Mouse (Mus musculus): ENCODE measurements around the gene Cfap65. TPM values are rescaled to one million over a fixed set of nuclear protein-coding genes. Genes with fewer than 3 reads are reported as not detected.
A peak's percentile ranks its signal among the peaks of the same experiment; 100 is the strongest.

Cfap65 gene
- total RNA-seq (2017): not detected in 2 replicates

DNA sequence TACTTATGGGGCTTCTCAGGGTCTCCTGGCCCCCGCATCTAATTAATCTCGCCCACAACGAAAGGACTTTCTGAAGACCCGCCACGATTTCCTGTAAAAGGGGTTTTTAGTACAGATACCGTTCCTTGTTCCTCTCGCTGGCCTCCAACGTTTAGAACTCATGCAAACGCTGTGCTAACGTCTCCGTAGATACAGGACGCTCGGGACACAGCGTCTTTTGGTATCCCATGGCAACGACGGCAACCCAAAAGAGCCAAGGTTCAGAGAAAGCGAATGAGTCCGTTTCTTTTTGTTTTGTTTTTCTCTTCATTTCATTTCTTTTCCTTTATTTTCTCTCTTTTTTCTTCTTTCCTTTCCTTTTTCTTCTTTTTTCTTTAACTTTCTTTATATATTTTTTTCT is at the start of gene Cfap65:
TSS of gene Cfap65 (minus strand) at position 198 of the 400 bp plus-strand sequence.
- ATAC-seq (replicated peaks in 1 of 2; ENCODE audit: insufficient read depth in 1 of 2, low FRiP score in 2 of 2, low TSS enrichment in 1 of 2, low read depth in 1 of 2, poor library complexity in 2 of 2, severe bottlenecking in 2 of 2): peak in 1 of 2 experiments; percentile 42; a peak in 1 of 4 replicates

DNA sequence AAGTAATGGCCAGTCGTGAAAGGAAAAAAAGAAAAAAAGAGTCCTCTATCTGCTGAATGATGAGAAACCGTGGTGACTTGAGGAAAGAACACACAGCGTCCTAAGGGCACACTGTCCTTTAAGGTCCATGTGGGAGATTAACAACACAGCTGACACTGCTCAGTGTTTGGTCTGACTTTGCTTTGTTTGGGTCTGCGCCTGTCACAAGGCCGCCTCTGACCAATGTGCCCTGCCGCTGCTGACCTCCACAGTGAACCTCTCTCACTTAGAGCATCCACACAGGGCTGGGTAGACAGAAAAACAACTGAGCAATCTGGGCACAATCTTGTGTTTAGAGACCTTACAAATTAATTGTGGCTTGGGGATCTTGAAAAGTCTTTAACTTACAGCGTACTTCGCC is 41.6 kb upstream of the Cfap65 start:
- no peak for ATAC-seq (replicated peaks in 1 of 2; ENCODE audit: insufficient read depth in 1 of 2, low FRiP score in 2 of 2, low TSS enrichment in 1 of 2, low read depth in 1 of 2, poor library complexity in 2 of 2, severe bottlenecking in 2 of 2)

DNA sequence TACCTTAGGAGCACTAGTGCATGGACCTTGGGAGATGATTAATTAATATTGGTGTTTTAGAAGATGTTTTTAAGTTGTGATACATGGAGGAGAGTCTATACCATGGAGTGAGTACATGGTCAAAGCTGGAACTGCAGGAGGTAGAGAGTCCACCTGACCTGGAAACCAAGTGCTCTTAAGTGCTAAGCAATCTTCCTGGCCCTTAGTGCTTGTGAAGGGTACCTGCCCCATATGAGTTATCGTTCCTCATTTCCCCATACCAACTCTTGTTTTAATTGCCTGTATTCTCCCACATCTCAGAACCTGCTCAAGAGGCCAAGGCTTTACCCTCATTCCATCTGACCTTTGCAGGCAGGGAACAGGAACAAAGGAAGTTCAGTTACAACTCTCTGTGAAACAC is 40.5 kb upstream of the Cfap65 start:
- no peak for ATAC-seq (replicated peaks in 1 of 2; ENCODE audit: insufficient read depth in 1 of 2, low FRiP score in 2 of 2, low TSS enrichment in 1 of 2, low read depth in 1 of 2, poor library complexity in 2 of 2, severe bottlenecking in 2 of 2)

DNA sequence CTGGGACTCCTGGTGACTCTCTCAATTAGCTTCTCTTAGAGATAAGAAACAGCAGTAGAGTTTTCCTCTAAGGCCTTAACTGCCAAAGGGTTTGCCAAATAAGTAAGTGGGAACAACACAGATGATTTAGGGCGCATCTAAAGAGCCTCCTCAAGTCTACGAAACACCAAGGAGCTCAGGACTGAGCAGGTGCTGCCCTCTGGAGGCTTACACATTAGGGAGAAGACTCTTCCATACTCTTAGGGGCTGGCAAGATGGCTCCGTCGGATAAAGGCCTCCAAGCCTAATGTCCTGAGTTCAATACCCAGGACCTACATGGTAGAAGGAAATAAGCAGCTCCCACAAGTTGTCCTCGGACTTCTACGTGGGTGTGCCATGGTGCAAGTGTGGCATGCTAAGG is 38.2 kb upstream of the Cfap65 start:
- ATAC-seq (replicated peaks in 1 of 2; ENCODE audit: insufficient read depth in 1 of 2, low FRiP score in 2 of 2, low TSS enrichment in 1 of 2, low read depth in 1 of 2, poor library complexity in 2 of 2, severe bottlenecking in 2 of 2): no peak

DNA sequence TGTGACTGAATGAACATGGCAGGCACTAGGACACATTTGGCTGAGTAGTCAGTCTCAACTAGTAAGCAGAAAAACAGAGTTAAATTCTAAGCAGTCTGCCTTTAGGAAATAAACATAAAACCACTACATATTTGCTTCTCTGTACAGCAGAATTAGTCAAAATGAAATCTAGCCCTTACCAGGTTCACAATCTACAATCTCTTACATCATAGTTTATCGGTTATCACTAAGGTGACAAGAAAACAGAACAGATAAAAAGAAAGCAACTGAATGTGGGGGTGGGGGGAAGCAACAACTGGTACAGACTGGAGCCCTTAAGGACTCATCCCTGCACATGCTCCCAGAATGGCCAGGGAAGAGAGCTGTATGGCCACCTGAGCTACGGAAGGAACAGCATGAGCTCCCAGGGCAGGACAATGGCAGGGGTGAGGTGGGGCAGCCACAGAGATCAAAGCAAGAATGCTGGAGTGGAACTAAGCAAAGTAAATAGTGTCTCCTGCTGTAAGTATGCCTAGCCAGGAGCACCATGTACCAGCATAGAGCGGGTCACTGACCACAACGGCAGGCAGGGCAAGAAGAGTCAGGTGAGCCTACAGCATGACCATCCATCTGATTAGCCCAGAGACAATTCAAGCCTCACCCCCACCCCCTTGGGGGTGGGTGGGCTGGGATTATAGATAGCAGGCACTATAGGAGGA is 36.1 kb upstream of the Cfap65 start:
- ATAC-seq (replicated peaks in 1 of 2; ENCODE audit: insufficient read depth in 1 of 2, low FRiP score in 2 of 2, low TSS enrichment in 1 of 2, low read depth in 1 of 2, poor library complexity in 2 of 2, severe bottlenecking in 2 of 2): no peak

DNA sequence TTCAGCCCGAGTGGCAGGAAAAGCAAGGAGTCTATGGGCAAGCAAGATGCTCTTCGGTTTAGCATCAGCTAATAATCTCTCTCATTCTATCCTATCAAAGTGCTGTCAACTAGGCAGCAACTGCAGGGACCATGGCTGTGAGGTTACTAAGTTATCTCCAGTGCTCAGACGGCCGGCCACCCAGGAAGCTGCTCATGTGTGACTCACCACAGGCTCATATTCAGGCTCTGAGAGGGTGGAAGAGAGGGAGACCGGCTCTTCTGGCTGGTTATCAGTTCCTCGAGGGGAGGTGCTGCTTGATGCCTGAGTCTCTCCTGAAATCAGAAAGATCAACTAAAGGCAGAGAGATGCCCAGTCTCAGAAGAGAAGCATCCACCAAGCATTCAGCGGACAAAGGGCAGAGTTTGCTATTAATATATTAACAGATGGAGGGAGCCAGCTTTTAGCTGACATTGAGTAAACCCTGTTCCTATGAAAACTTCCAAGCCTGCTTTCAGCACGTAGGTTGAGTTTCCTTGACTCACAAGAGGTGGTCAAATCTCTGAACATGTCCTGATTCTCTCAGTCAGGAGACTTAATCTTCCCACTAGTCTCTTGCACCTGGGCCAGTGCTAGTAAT is 32.7 kb upstream of the Cfap65 start:
- ATAC-seq (replicated peaks in 1 of 2; ENCODE audit: insufficient read depth in 1 of 2, low FRiP score in 2 of 2, low TSS enrichment in 1 of 2, low read depth in 1 of 2, poor library complexity in 2 of 2, severe bottlenecking in 2 of 2): no peak

DNA sequence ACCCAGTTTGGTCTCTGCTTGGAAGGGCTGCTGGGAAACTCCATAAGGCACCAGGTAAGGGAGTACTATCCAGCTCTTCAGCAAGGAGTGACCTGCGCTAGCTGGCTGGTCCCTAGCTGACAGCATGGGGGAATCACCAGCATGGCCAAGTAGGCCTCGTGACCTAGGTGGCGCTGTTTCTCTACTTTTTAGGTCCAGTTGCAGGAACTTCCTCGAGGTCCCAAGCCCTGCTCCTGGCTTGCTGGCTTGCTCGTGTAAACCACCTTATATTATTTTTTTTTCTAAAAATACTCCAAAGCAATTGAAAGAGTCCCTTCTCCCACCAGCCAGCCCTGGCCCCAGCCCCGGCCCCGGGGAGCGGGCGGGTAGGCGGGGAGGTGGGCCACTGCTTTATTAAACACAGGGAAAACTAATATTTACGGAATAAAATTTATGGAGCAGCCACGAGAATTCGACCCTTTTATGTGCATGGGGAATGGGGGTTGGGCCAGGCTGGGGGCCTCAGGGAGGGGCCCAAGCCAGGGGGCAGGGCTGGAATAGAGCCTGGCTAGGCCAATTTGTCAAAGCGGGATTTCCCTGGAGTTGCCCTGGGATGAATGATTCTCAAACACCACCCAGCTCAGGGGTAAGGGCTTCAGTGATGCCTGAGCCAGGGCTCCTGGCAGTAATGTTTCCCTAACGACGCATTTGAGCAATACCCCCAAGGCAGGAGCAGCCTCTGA is 29.3 kb upstream of the Cfap65 start:
- peak; percentile 80 to 85 for ATAC-seq (replicated peaks in 1 of 2; ENCODE audit: insufficient read depth in 1 of 2, low FRiP score in 2 of 2, low TSS enrichment in 1 of 2, low read depth in 1 of 2, poor library complexity in 2 of 2, severe bottlenecking in 2 of 2)

DNA sequence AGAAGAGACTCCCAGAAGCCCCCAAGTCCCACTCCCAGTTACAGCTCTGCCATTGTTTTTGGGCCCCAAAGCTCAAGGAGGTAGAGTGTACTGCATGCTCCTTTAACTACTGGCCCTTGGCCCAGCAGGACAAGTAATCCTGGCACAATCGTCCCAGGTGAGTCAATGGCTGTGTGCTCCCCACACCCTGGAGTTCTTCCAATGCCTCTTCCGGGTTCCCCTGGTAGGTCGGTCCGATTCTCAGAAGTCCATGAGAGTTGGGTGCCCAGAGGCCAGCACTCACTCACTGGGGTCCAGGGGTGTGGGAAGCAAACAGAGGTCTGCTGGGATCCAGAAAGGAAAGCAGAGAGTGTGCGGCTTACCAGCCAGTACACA is 27.4 kb upstream of the Cfap65 start:
- no peak for ATAC-seq (replicated peaks in 1 of 2; ENCODE audit: insufficient read depth in 1 of 2, low FRiP score in 2 of 2, low TSS enrichment in 1 of 2, low read depth in 1 of 2, poor library complexity in 2 of 2, severe bottlenecking in 2 of 2)

DNA sequence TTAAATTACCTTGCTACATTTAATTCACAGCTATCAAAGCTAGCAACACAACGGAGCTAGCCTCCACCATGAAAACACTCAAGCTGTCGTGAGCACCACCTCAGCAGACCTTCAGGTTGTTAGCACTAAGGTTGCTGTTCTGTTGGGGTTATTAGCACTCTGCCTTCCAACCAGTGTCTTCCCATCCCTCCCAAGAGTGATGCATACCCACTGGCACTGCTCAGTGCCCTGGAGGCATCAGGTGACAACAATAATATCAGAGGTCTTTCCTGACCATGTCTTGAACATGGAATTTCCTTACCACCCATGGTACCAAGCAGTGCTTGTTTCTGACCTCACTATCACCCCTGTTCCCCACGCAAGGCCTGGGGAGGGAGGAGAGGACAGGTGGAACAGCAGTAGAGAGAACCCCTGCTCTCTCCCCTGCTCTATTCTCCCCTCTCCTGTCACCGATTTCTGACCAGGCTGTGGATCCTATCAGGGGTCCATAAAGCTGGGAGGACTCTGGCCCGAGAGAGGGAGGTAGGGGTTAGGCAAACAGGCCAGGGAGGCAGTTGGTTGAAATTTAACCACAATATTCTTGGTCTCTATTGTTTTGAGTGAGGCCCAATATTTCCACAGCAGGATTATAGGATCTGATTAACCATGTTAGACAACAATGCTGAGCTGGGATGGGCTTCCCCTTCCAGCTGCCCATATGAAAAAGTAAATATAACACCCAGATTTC is 26.9 kb upstream of the Cfap65 start:
- no peak for ATAC-seq (replicated peaks in 1 of 2; ENCODE audit: insufficient read depth in 1 of 2, low FRiP score in 2 of 2, low TSS enrichment in 1 of 2, low read depth in 1 of 2, poor library complexity in 2 of 2, severe bottlenecking in 2 of 2)

DNA sequence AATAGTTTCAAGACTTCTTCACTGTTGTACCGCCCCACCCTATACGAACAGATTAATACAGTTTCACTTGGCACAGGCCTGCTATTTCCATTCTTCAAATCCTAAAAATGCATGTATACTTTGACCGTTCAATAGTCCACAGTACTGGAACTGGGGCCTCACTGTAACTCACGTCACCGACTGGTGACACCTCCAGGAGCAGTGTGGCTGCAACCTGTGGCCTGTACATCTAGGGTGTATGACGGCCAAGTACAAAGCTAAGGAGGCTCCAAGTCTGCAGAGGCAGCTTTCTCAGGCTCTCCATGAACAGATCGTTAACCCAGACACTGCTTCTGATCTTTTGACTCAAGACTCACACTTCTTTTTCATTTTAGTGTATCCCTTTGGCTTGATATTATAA is 26.3 kb upstream of the Cfap65 start:
- ATAC-seq (replicated peaks in 1 of 2; ENCODE audit: insufficient read depth in 1 of 2, low FRiP score in 2 of 2, low TSS enrichment in 1 of 2, low read depth in 1 of 2, poor library complexity in 2 of 2, severe bottlenecking in 2 of 2): no peak

DNA sequence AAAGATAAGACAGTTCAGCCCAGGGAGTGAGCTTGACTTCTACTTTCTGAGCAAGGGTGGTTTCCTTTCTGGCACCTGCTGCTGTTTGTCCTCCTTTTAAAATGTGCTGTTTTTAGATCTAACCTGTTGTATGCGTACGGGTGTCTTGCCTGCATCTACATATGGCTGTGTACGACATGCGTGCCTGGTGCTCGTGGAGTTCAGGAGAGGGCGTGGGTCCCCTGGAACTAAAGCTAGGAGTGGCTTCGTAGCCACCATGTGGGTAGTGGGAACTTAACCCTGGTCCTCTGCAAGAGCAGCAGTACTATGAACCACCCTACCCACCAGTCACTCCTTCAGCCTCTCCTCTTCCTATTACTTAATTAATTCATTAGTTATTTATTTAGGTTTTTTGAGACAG is 24.7 kb upstream of the Cfap65 start:
- no peak for ATAC-seq (replicated peaks in 1 of 2; ENCODE audit: insufficient read depth in 1 of 2, low FRiP score in 2 of 2, low TSS enrichment in 1 of 2, low read depth in 1 of 2, poor library complexity in 2 of 2, severe bottlenecking in 2 of 2)

DNA sequence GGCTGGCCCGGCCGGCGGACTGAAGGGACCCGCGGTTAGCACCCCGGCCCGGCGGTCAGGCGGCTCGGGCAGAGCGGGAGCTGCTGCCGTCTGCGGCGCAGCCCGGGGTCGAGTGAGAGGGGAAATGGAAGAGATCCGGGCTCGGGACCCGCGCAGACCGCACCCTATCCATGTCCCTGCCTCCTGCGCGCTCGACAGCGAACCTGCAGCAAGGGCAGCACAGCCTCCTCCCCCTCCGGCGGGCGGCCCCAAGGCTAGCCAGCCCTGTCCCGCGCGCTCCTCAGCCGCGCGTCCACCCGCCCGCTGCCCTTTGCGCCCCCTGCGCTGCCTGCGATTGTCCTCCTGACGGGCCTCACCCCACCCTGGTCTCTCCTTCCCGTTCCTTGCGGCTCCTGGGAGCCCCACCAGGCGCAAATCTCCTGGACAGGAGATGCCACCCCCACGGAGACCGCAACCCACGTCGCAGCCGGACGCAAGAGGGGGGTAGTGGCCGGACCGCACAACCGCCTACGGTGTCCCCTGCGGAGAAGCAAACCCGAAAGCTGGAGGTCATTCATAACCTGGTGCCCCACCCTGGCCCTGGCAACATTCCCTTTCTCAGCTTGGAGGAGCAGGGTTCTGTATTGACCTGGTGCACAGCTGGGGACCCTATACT is 16.3 kb upstream of the Cfap65 start, which contains the start of gene Ihh:
TSS of gene Ihh (minus strand) at position 117 of the 655 bp plus-strand sequence.
- no peak for ATAC-seq (replicated peaks in 1 of 2; ENCODE audit: insufficient read depth in 1 of 2, low FRiP score in 2 of 2, low TSS enrichment in 1 of 2, low read depth in 1 of 2, poor library complexity in 2 of 2, severe bottlenecking in 2 of 2)

DNA sequence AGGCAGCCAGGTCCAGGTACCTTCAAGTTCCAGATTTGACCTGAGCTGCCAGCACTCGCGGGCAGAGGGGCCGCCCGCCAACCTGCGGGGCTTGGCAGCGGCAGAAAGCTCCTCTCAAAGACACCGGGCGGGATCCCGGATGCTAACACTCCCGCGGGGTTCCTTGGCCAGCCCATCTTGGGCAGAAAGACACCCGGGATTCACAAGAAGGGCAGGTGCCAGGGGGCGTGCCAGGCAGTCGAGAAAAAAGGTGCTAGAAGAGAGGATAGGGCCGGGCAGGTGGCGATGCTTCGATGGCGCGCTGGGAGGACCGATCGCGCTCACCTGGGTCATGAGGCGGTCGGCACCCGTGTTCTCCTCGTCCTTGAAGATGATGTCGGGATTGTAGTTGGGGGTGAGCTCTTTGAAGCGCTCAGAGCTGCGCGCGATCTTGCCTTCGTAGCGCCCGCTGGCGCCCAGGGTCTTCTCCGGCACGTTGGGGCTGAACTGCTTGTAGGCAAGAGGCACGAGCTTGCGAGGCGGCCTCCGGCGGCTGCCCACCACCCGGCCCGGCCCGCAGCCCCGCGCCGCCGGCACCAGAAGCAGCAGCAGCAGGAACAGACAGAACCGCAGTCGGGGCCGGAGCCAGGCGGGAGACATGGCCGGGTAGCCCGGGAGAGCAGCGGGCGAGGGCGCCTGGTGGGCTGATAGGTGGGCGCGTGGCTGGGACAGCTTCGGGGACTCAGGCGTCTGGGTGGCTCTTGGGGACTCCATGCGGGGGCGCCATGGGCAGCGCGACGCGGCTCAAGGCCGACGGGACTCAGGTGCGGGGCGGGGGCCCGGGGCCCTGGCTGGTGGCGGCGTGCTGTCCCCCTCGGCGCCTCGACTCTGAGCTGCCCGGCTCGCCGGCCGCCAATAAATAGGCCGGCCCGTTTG is 15.4 kb upstream of the Cfap65 start:
- ATAC-seq (replicated peaks in 1 of 2; ENCODE audit: insufficient read depth in 1 of 2, low FRiP score in 2 of 2, low TSS enrichment in 1 of 2, low read depth in 1 of 2, poor library complexity in 2 of 2, severe bottlenecking in 2 of 2): no peak

DNA sequence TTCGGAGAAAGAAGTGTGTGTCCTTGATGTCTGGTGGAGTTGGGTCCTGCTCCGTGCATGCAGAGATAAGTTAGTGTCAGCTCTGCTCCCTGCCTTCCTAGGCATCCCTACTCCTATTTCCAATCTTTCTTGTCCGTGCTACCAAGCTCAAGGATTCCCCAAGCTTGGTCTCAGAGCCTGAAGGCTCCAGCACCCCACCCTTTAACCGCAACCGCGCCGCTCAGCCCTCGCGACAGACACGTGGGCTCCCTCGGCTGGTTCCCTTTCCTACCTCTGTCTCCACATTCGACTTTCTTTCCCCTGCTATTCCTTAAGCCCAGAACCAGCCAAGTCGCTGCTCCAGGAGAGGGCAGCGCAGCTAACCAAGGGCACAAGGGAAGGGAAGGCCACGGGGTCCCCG is 14.7 kb upstream of the Cfap65 start:
- peak; percentile 57 to 72; a peak in 3 of 4 replicates for ATAC-seq (replicated peaks in 1 of 2; ENCODE audit: insufficient read depth in 1 of 2, low FRiP score in 2 of 2, low TSS enrichment in 1 of 2, low read depth in 1 of 2, poor library complexity in 2 of 2, severe bottlenecking in 2 of 2)

DNA sequence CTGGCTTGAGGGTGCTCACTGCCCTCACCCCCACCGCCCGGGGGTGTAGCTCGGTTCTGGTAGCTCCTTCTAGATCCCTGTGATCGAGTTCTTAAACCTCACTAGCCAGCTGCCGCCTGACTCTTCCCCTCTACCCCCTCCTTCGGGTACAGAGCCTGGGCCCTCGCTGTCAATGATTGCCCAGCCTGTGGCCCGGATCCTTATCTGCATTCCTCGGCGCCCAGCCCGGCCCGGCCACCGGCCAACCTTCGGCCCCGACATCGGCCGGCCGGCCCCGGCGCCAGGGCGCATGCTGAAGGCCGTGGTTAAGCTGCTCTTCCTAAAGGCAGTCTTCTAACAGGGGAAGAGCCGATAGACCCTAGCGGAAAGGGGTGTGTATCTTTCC is 14.3 kb upstream of the Cfap65 start:
- no peak for ATAC-seq (replicated peaks in 1 of 2; ENCODE audit: insufficient read depth in 1 of 2, low FRiP score in 2 of 2, low TSS enrichment in 1 of 2, low read depth in 1 of 2, poor library complexity in 2 of 2, severe bottlenecking in 2 of 2)

DNA sequence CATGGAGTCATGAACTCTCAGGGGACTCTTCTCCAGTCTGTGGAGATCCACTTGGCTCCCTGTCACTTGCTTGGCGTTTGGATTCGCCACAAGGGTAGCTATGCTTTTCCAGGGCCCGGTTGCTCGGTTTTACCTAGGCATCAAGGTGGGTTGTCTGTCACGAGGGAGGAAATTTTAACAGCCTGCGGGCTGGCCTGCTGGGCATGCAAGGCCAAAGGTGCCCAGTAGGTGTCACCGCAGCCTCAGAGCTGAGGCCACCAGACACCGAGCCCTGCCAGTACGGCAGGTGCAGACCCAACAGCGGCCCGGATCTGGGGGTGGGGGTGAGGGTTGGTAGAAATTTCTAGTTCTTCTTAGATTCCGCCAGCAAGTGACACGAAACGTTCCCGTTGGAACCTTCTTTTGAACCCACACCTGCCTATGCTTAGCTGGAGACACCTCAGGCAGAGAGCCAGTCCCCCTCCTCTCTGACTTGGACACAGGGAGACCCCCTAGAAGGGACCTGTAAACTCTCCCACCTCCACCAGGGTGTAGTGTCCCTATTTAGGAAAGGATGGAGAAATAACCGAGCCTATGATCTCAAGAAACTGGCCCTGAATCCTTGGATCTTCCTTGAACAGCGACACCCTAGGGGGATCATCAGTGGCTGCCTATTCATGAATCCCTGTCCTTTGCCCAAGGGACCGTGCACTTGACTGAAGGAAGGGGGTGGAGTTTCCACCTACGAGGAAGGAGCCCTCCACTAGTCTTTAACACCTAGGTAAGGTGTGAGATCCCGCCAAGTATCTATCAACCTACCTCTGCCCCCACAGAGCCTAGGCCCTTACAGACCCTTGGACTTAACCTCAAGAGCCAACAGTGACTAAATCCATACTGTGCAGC is 13.6 kb upstream of the Cfap65 start:
- peak; percentile 72 to 84 for ATAC-seq (replicated peaks in 1 of 2; ENCODE audit: insufficient read depth in 1 of 2, low FRiP score in 2 of 2, low TSS enrichment in 1 of 2, low read depth in 1 of 2, poor library complexity in 2 of 2, severe bottlenecking in 2 of 2)

All from hematopoietic stem cell, adult 5-6 weeks (primary cell).